Mouse (Mus musculus): ENCODE measurements around the gene Apoa4. TPM values are rescaled to one million over a fixed set of nuclear protein-coding genes. Genes with fewer than 3 reads are reported as not detected.

Apoa4 gene
- polyA plus RNA-seq, 1 experiment from 2014 or later: not detected

- no peaks in the 10 kb centered on the region for H3K27me3 ChIP-seq (ENCODE audit: control insufficient read depth, insufficient read depth, low read length)
- no peaks in the 10 kb centered on the region for H3K36me3 ChIP-seq (ENCODE audit: control insufficient read depth, insufficient read depth, low read length)
- no peak for DNase-seq (ENCODE audit: low spot score, missing footprints)
- 86% methylated on average over 6 of the region's 6 CpGs for WGBS
- ATAC-seq (ENCODE audit: low FRiP score): no peak
- no peak overlapping the region for H3K4me2 ChIP-seq
- no peak overlapping the region for H3K4me3 ChIP-seq (ENCODE audit: low read depth, low read length)
- H3K4me1 ChIP-seq (ENCODE audit: control insufficient read depth, insufficient read depth, low read length): 0 out of 2 replicates have a peak, but pooled peaks cover 2% of the 10 kb centered on the region
- no peaks in the 10 kb centered on the region for H3K9me3 ChIP-seq (ENCODE audit: control insufficient read depth, low read length)
- H3K27ac ChIP-seq (ENCODE audit: low read depth, low read length): no peak overlapping the region
- H3K9ac ChIP-seq (ENCODE audit: low read length): no peak overlapping the region
These were observed 5.3 kb upstream of the Apoa4 start for GRCm38 (mm10) chr9:46235196-46235595.

GRCm38 (mm10) chr9:46235596-46235648, 5.1 kb upstream of the Apoa4 start, which contains the start of gene Apoc3:
Gene Apoc3, minus strand, starts transcription at chr9:46235636.
- no peak within 1 kb of the TSS for H3K27ac ChIP-seq (ENCODE audit: low read depth, low read length)

GRCm38 (mm10) chr9:46235649-46236048, 4.8 kb upstream of the Apoa4 start:
- no peak for DNase-seq (ENCODE audit: low spot score, missing footprints)
- H3K9me3 ChIP-seq (ENCODE audit: control insufficient read depth, low read length): no peaks in the 10 kb centered on the region
- no peaks in the 10 kb centered on the region for H3K36me3 ChIP-seq (ENCODE audit: control insufficient read depth, insufficient read depth, low read length)
- 42% methylated on average over 4 of the region's 4 CpGs for WGBS
- H3K27ac ChIP-seq (ENCODE audit: low read depth, low read length): no peak overlapping the region
- no peak overlapping the region for H3K9ac ChIP-seq (ENCODE audit: low read length)
- no peak for ATAC-seq (ENCODE audit: low FRiP score)
- no peak overlapping the region for H3K4me2 ChIP-seq
- H3K27me3 ChIP-seq (ENCODE audit: control insufficient read depth, insufficient read depth, low read length): no peaks in the 10 kb centered on the region
- no peaks in the 10 kb centered on the region for H3K4me1 ChIP-seq (ENCODE audit: control insufficient read depth, insufficient read depth, low read length)
- H3K4me3 ChIP-seq (ENCODE audit: low read depth, low read length): no peak overlapping the region

More at GRCm38 (mm10) chr9:46235596-46235648, 5.1 kb upstream of the Apoa4 start, which contains the start of gene Apoc3:
- Histone ChIP-seq H3K9ac (ENCODE audit: low read length) (no peak within 1 kb of the TSS), H3K27me3 (ENCODE audit: control insufficient read depth, insufficient read depth, low read length) (no peaks in the 10 kb centered on the region), H3K36me3 (ENCODE audit: control insufficient read depth, insufficient read depth, low read length) (no peaks in the 10 kb centered on the region), H3K9me3 (ENCODE audit: control insufficient read depth, low read length) (no peaks in the 10 kb centered on the region), H3K4me1 (ENCODE audit: control insufficient read depth, insufficient read depth, low read length) (no peaks in the 10 kb centered on the region), H3K4me2 (no peak within 1 kb of the TSS), H3K4me3 (ENCODE audit: low read depth, low read length) (no peak within 1 kb of the TSS)
- no peak for DNase-seq (ENCODE audit: low spot score, missing footprints)
- no peak for ATAC-seq (ENCODE audit: low FRiP score)

GRCm38 (mm10) chr9:46238850-46239249, 1.6 kb upstream of the Apoa4 start:
- H3K4me2 ChIP-seq: no peak overlapping the region
- H3K9ac ChIP-seq (ENCODE audit: low read length): no peak overlapping the region
- no peaks in the 10 kb centered on the region for H3K9me3 ChIP-seq (ENCODE audit: control insufficient read depth, low read length)
- no peak overlapping the region for H3K27ac ChIP-seq (ENCODE audit: low read depth, low read length)
- H3K36me3 ChIP-seq (ENCODE audit: control insufficient read depth, insufficient read depth, low read length): no peaks in the 10 kb centered on the region
- WGBS: 88% methylated on average over 7 of the region's 7 CpGs
- H3K27me3 ChIP-seq (ENCODE audit: control insufficient read depth, insufficient read depth, low read length): no peaks in the 10 kb centered on the region
- ATAC-seq (ENCODE audit: low FRiP score): no peak
- no peak overlapping the region for H3K4me3 ChIP-seq (ENCODE audit: low read depth, low read length)
- H3K4me1 ChIP-seq (ENCODE audit: control insufficient read depth, insufficient read depth, low read length): no peaks in the 10 kb centered on the region
- no peak for DNase-seq (ENCODE audit: low spot score, missing footprints)

- Histone ChIP-seq H3K27me3 (ENCODE audit: control insufficient read depth, insufficient read depth, low read length) (no peaks in the 10 kb centered on the region; the same call in 1 of the 2 replicates), H3K27ac (ENCODE audit: low read depth, low read length) (no peak overlapping the region), H3K4me2 (no peak overlapping the region), H3K9ac (ENCODE audit: low read length) (no peak overlapping the region), H3K36me3 (ENCODE audit: control insufficient read depth, insufficient read depth, low read length) (no peaks in the 10 kb centered on the region), H3K4me1 (ENCODE audit: control insufficient read depth, insufficient read depth, low read length) (no peaks in the 10 kb centered on the region), H3K4me3 (ENCODE audit: low read depth, low read length) (no peak overlapping the region), H3K9me3 (ENCODE audit: control insufficient read depth, low read length) (no peaks in the 10 kb centered on the region)
- DNase-seq (ENCODE audit: low spot score, missing footprints) (no peak), ATAC-seq (ENCODE audit: low FRiP score) (no peak)
- WGBS: 67% methylated on average over 2 of the region's 2 CpGs
These were observed 1.3 kb downstream of the Apoa4 start for GRCm38 (mm10) chr9:46241818-46242217.

- no peaks in the 10 kb centered on the region for H3K36me3 ChIP-seq (ENCODE audit: control insufficient read depth, insufficient read depth, low read length)
- H3K4me1 ChIP-seq (ENCODE audit: control insufficient read depth, insufficient read depth, low read length): no peaks in the 10 kb centered on the region
- no peak overlapping the region for H3K9ac ChIP-seq (ENCODE audit: low read length)
- no peak for ATAC-seq (ENCODE audit: low FRiP score)
- H3K9me3 ChIP-seq (ENCODE audit: control insufficient read depth, low read length): no peaks in the 10 kb centered on the region
- no peak overlapping the region for H3K4me2 ChIP-seq
- no peak overlapping the region for H3K27ac ChIP-seq (ENCODE audit: low read depth, low read length)
- H3K4me3 ChIP-seq (ENCODE audit: low read depth, low read length): no peak overlapping the region
- no peaks in the 10 kb centered on the region; the same call in 1 of the 2 replicates for H3K27me3 ChIP-seq (ENCODE audit: control insufficient read depth, insufficient read depth, low read length)
- DNase-seq (ENCODE audit: low spot score, missing footprints): no peak
- WGBS: 72% methylated on average over 4 of the region's 4 CpGs
These were observed 2.6 kb downstream of the Apoa4 start for GRCm38 (mm10) chr9:46243122-46243521.

GRCm38 (mm10) chr9:46243584-46243983, 3.1 kb downstream of the Apoa4 start:
- DNase-seq (ENCODE audit: low spot score, missing footprints) (peak; percentile 1), ATAC-seq (ENCODE audit: low FRiP score) (no peak)
- H3K27ac ChIP-seq (ENCODE audit: low read depth, low read length): no peak overlapping the region
- H3K9ac ChIP-seq (ENCODE audit: low read length): no peak overlapping the region
- no peak overlapping the region for H3K4me3 ChIP-seq (ENCODE audit: low read depth, low read length)
- no peaks in the 10 kb centered on the region; the same call in 1 of the 2 replicates for H3K27me3 ChIP-seq (ENCODE audit: control insufficient read depth, insufficient read depth, low read length)
- H3K9me3 ChIP-seq (ENCODE audit: control insufficient read depth, low read length): no peaks in the 10 kb centered on the region
- no peaks in the 10 kb centered on the region for H3K36me3 ChIP-seq (ENCODE audit: control insufficient read depth, insufficient read depth, low read length)
- H3K4me1 ChIP-seq (ENCODE audit: control insufficient read depth, insufficient read depth, low read length): no peaks in the 10 kb centered on the region
- no peak overlapping the region for H3K4me2 ChIP-seq
- 66% methylated on average over 8 of the region's 8 CpGs for WGBS

GRCm38 (mm10) chr9:46246752-46247324, 6.3 kb downstream of the Apoa4 start:
- no peak overlapping the region for H3K4me2 ChIP-seq

GRCm38 (mm10) chr9:46256177-46256576, 15.7 kb downstream of the Apoa4 start:
- H3K36me3 ChIP-seq (ENCODE audit: control insufficient read depth, insufficient read depth, low read length): no peaks in the 10 kb centered on the region
- no peak overlapping the region for H3K27ac ChIP-seq (ENCODE audit: low read depth, low read length)
- peaks cover 5% of the 10 kb centered on the region; the same call in 1 of the 2 replicates for H3K27me3 ChIP-seq (ENCODE audit: control insufficient read depth, insufficient read depth, low read length)
- DNase-seq (ENCODE audit: low spot score, missing footprints) (no peak), ATAC-seq (ENCODE audit: low FRiP score) (no peak)
- H3K4me2 ChIP-seq: no peak overlapping the region
- no peak overlapping the region for H3K9ac ChIP-seq (ENCODE audit: low read length)
- WGBS: 93% methylated on average over 7 of the region's 7 CpGs
- H3K4me1 ChIP-seq (ENCODE audit: control insufficient read depth, insufficient read depth, low read length): no peaks in the 10 kb centered on the region; the same call in 1 of the 2 replicates
- H3K4me3 ChIP-seq (ENCODE audit: low read depth, low read length): no peak overlapping the region
- no peaks in the 10 kb centered on the region for H3K9me3 ChIP-seq (ENCODE audit: control insufficient read depth, low read length)

More at GRCm38 (mm10) chr9:46246752-46247324, 6.3 kb downstream of the Apoa4 start:
- Histone ChIP-seq H3K27me3 (ENCODE audit: control insufficient read depth, insufficient read depth, low read length) (no peaks in the 10 kb centered on the region; the same call in 1 of the 2 replicates), H3K4me1 (ENCODE audit: control insufficient read depth, insufficient read depth, low read length) (no peaks in the 10 kb centered on the region), H3K9ac (ENCODE audit: low read length) (no peak overlapping the region), H3K36me3 (ENCODE audit: control insufficient read depth, insufficient read depth, low read length) (no peaks in the 10 kb centered on the region), H3K9me3 (ENCODE audit: control insufficient read depth, low read length) (no peaks in the 10 kb centered on the region), H3K27ac (ENCODE audit: low read depth, low read length) (no peak overlapping the region), H3K4me3 (ENCODE audit: low read depth, low read length) (no peak overlapping the region)
- WGBS: 30% methylated on average over 10 of the region's 11 CpGs
- DNase-seq (ENCODE audit: low spot score, missing footprints): peak; percentile 95
- ATAC-seq (ENCODE audit: low FRiP score): peak; percentile 63; the same call in 1 of the 2 replicates

Data from midbrain, embryonic 11.5 days (tissue).